Mouse (Mus musculus): ENCODE data around the gene Gm10337. TPM values are rescaled to one million over a fixed set of nuclear protein-coding genes. Genes with fewer than 3 reads are reported as not detected.

The Gm10337 gene
- total RNA-seq, 1 experiment from 2014 or later, result not detected

DNA sequence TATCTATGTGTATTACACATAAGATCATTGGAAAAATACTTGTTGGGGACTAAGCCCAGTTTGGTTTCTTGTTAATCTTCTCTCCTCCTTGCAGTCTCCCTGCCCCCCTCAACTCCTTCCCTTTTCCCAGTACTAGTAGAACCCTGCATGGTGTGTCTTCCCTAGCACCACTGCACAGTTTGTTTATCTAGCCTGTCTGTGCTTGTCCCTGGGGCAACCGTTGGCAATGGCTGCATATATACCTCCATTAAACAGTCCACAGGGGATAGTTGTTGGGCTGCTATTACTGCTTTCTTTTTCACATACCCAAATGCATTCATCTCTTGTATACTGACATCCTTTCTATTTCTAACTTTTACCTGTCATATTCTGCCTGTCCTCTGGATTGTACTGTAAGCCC lies 15.9 kb upstream of the Gm10337 start:
- no peak for ATAC-seq (ENCODE audit: extremely low read depth, insufficient number of reproducible peaks, low FRiP score, poor library complexity, severe bottlenecking)

DNA sequence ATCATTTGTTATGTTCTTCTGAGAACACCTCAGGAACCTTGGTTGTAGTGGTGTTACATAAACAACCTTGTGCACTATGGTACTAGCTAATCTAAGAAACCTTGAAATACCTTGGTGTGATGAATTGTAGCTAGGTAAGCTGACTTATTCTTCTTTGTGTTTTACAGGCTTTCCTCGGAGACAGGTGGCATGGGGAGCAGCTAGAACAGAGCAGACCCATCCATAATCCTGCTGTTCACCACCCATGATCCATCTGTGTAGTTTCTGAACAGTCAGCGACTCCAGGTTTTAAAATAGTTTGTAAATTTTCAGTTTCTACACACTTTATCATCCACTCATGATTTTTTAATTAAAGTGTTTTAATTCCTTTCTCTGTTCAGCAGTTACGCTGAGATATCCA lies 5.2 kb upstream of the Gm10337 start:
- no peak for ATAC-seq (ENCODE audit: extremely low read depth, insufficient number of reproducible peaks, low FRiP score, poor library complexity, severe bottlenecking)

DNA sequence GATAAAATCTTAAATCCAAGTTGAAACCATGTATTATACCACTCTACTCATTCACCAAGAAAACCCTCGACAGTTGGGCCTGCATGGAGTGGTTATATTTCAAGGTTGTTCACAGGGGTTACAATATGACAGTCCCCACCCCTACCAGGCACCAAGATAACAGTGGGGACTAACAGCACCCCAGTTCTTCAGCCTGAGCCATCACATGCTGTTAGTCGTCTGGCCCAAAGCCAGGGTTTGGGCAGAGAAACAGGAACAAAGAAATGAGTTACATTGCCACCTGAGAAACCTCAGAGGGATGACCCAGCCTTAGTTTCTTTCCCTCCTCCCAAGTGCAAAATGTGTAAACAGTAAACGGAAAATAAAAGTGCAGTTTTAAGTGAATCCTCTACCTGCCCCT lies 4.2 kb upstream of the Gm10337 start:
- ATAC-seq (ENCODE audit: extremely low read depth, insufficient number of reproducible peaks, low FRiP score, poor library complexity, severe bottlenecking), result no peak

DNA sequence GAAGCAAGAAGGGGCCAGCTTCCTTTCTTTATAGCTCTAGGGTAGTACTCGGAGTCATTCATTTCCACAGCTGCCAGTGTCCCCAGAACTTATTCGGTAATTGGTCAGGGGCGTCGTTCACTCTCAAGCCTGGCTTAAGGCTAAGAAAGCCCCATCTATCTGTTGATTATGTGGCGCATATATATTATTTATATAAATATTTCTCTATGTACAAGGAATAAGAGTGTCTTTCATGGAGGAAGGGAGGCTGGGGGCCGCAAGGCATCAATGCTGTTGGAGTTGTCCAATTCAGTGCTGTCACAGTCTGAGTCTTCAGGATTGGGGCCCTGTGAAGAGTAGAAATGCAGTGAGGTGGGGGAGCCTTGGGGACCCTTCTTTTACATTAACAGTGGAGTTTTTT lies 3.7 kb upstream of the Gm10337 start:
- ATAC-seq (ENCODE audit: extremely low read depth, insufficient number of reproducible peaks, low FRiP score, poor library complexity, severe bottlenecking), result no peak

DNA sequence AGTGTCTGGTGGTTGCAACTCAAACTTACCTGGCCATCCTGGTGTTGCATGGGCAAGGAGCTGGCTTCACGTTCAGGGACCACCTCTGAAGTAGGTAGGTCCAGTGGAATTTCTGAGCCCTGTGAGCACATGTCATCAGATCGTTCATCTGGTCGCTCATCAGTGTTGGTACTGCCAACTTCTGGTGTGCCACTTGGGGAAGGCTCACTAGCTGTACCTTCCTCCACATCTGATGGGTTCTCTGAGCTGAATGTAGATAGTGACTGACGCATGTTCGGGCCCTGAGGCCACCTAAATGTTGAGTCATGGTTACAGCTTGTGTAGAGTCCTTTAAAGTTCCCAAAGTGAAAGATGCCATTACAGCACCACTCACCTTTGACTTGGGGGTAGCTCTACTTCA lies 3.0 kb upstream of the Gm10337 start:
- ATAC-seq (ENCODE audit: extremely low read depth, insufficient number of reproducible peaks, low FRiP score, poor library complexity, severe bottlenecking), result no peak

DNA sequence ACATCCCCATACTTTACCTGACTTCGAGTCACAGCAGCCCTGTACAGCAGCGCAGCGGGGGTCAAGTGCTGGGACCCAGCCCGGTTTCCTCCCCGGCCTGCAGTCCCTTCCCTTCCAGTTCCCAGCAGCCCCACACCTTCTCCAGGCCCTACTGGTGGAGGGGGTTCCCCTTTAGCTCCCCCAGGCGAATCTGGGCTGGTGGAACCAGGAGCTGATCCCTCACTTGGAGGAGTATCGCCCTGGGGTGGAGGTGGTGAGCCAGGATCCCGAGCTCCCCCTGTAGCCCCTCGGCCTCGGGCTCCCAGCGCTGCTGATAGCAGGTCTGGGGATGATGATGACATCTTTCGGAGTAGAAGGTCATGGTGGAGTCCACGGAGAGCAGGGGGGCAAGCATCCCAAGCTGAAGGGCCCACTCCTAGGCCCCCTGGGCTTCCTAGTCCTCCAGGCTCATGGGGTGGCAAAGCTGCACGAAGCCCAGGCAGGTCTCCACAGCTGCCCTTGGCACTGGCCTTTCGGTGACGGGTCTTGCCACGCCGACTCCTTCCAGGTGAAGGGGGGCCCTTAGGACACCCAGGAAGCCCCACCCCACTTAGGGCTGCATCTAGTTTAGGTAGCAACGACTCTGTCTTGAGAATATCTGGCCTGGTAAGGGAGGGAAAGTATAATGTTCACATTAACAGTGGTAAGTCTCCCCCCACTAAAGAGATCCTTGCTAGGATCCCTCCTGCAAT lies 2.3 kb upstream of the Gm10337 start:
- no peak for ATAC-seq (ENCODE audit: extremely low read depth, insufficient number of reproducible peaks, low FRiP score, poor library complexity, severe bottlenecking)

- ATAC-seq (ENCODE audit: extremely low read depth, insufficient number of reproducible peaks, low FRiP score, poor library complexity, severe bottlenecking), result no peak
These were observed 1.2 kb upstream of the Gm10337 start for GRCm38 (mm10) chr15:102502254-102502840.

- no peak for ATAC-seq (ENCODE audit: extremely low read depth, insufficient number of reproducible peaks, low FRiP score, poor library complexity, severe bottlenecking)
These were observed 631 bp downstream of the Gm10337 start for GRCm38 (mm10) chr15:102503924-102504782.

DNA sequence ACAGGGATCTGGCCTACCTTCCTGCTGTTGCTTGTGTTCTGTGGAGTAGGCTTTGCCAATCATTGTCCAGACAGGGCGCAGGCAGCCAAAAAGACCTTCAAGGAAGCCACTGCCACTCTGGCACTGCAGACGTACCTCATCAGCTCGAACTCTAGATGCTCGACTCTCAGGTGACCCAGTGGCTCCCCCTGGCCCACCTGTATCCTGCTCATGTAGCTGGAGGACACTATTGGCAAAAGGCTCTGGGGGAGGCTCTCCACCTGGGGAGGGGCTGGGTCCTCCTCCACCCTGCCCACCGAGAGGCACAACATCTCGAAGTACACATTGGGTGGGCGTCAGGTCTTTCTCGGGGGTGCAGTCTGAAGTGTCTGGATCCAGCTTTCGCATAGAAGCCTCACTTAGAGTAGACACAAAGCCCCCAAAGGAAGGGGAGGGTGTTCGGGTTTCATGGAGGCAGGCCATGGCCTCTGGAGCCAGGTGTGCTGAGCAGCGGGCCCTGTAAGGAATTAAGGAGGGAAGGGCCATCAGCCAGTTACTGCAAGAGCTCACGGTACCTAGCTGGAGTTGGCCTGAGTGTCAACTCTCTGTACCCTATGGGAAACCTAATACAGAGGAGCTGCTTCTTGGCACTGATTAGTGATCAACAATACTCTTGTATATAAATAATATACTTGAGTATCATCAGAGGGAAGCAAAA lies 1.7 kb downstream of the Gm10337 start:
- no peak for ATAC-seq (ENCODE audit: extremely low read depth, insufficient number of reproducible peaks, low FRiP score, poor library complexity, severe bottlenecking)

DNA sequence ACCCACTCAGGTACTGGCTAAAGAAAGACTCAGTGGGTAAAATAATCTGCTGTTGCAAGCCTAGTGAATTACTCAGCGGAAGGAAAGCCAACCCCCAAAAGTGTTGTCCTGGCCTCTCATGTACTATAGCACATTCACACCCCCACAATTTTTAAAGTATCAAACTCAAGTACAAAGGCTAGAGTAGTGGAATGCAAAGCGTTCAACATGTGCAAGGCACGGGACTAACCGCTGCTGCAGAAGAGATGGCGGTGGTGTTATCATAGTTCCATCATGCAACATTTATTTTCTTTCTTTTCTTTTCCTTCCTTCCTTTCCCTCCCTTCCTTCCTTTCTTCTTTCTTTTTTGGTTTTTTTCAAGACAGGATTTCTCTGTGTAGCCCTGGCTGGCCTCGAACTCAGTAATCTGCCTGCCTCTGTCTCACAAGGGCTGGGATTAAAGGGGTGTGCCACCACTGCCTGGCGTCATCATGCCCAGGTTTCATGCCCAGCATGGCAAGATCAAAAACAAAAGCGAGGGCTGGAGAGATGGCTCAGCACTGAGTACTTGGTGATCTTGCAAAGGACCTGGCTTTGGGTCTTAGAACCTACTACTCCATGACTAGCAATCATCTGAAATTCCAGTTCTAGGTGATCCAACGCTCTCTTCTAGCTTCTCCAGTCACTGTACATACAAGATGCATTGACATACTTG lies 2.4 kb downstream of the Gm10337 start:
- ATAC-seq (ENCODE audit: extremely low read depth, insufficient number of reproducible peaks, low FRiP score, poor library complexity, severe bottlenecking), result no peak

- no peak for ATAC-seq (ENCODE audit: extremely low read depth, insufficient number of reproducible peaks, low FRiP score, poor library complexity, severe bottlenecking)
These were observed 2.9 kb downstream of the Gm10337 start for GRCm38 (mm10) chr15:102506464-102506830.

- no peak for ATAC-seq (ENCODE audit: extremely low read depth, insufficient number of reproducible peaks, low FRiP score, poor library complexity, severe bottlenecking)
These were observed 3.3 kb downstream of the Gm10337 start for GRCm38 (mm10) chr15:102506864-102507263.

GRCm38 (mm10) chr15:102507561-102507960 lies 4.0 kb downstream of the Gm10337 start:
- no peak for ATAC-seq (ENCODE audit: extremely low read depth, insufficient number of reproducible peaks, low FRiP score, poor library complexity, severe bottlenecking)

DNA sequence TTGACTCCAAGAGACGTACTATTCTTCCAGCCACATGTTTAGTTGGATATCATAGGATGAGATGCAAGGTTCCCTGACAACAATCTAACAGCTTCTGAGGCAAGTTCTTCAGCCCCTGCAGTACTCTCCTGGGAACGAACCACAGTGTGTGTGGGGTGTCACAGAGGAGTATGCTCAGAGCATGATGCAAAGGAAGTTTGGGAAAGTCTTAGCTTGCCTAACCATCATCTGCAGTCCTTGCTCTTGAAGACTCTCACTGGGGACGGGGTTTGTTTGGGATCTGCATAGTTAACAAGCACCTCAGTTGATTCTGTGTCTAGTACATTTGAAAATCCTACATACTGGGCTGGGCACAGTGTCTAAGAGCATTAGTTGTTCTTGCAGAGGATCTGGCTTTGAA lies 4.8 kb downstream of the Gm10337 start:
- no peak for ATAC-seq (ENCODE audit: extremely low read depth, insufficient number of reproducible peaks, low FRiP score, poor library complexity, severe bottlenecking)

DNA sequence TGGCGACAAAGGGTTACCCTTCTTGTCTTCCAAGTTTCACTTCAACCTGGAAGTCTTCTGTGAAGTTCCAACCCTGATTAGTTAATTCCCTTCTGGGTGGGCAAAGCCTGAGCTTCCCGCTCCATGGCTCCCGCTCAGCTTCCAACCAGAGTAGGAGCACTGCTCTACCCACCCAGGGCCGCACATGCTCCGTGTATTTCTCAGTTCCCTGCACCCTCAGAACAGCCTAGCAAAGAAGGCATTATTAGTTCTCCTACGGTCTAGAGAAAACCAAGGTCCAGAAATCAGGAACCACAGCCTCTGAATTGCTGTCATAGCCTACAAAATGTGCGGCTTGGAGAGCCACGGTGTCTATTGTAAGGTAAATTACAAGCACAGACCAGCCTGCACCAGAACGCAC lies 6.6 kb downstream of the Gm10337 start:
- no peak for ATAC-seq (ENCODE audit: extremely low read depth, insufficient number of reproducible peaks, low FRiP score, poor library complexity, severe bottlenecking)

DNA sequence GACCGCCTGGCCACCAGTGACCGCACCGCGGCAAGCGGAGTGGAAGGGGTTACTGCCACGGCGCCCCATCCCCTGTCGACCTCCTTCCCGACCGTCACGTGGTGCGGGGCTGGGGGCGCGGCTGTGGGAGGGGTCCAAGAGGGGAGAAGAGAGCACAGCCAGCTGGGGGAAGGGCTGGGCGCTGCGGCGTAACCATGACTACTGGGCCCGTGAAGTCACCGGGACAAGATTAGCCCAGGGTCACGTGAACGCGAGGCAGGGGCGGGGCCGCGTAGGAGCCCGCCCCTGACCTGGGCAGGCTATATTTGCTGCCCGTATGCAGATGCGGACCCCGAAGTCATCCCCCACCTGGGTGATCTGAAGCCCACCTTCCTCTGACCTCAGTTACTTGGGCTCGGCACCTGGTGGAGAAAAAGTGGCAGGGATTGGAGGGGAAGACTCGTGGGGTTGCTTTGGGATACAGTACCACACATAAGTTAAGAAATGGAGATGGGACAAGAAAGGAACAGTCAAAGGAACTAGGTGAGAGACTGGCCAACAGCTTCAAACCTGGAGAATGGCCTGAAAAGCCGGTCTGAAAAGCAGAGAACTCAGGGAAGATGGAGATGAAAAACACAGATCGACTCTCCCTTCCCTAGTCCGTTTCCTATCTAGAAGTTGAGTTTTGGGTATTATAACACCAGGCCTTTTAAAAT lies 7.2 kb downstream of the Gm10337 start:
- ATAC-seq (ENCODE audit: extremely low read depth, insufficient number of reproducible peaks, low FRiP score, poor library complexity, severe bottlenecking), result peak; percentile 75

DNA sequence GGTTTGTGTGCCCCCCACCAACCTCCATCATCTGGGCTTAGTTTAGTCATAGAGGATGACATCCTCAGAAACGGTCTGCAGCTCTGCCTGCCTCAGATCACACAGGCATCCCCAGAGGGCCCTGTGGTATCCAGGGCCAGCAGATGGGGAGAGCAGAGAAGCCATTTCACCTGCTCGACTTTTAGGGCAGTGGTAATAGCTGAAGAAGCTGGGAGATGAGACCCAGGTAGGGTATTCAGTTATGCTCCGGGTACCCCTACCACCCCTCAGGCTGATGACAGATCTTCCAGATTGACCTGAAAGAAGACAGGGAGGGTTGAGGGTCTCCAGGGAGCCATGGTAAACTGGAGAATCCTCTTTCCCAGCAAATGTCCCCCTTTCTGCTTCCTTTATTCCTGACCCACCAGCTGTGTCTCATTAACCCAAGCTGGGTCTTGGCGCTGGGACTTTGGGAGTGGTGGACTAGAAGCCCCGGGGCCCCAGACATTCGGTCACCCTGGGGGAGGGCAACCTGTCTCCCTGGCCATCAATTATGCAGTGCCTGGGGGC lies 7.8 kb downstream of the Gm10337 start:
- ATAC-seq (ENCODE audit: extremely low read depth, insufficient number of reproducible peaks, low FRiP score, poor library complexity, severe bottlenecking), result no peak

DNA sequence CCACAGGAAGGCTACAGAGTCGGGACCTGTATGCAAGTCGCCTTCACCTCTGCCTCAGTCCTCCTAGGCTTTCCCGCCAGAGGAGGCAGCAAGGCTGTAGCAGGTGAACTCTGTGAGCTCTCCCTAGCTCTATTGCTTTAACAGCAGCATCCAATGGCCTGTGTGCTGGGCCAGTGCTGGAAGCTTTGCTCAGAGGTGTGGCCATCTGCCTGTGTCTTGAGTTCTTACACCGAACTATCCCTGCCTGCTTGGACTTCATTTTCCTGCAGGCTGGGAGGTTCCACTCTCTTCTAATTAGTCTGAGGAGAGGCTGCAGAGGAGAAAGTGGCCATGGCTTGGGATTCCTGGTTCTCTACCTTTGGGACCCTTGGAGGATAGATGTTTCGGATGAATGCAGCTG lies 8.5 kb downstream of the Gm10337 start:
- no peak for ATAC-seq (ENCODE audit: extremely low read depth, insufficient number of reproducible peaks, low FRiP score, poor library complexity, severe bottlenecking)
